In genomic region chr10:80823847-80824643, GRCm38 (mm10) we compare ENCODE assay signal across 10 mouse cellular contexts. TPM values are rescaled to one million over a fixed set of nuclear protein-coding genes. Genes with fewer than 3 reads are reported as not detected.
DNase-seq lines count a peak whose midpoint lies in the region; ATAC-seq and TF ChIP-seq lines count a peak whose summit lies in the region.
"Had no signal": no experiment of that assay in that cellular context is flagged by ENCODE, and none has a peak within 500 bp of the region (broad histone marks: within the 10 kb centered on the region; RNA-seq: fewer than 3 reads in every experiment).

No protein-coding gene starts in this region.

- TF ChIP-seq EP300 in ES-Bruce4 (IDR thresholded peaks at IDR 0.05; ENCODE audit: insufficient read depth, low read depth, low read length) = no peak
- TF ChIP-seq EP300 in lung, postnatal 0 days (IDR thresholded peaks at IDR 0.05) = no peak

- ATAC-seq in erythroblast, adult 5-6 weeks (replicated peaks; ENCODE audit: low FRiP score, poor library complexity, severe bottlenecking) = peak; percentile 48
- ATAC-seq in lung, postnatal 0 days = no peak
- no peak for ATAC-seq in forebrain, embryonic 11.5 days (replicated peaks; ENCODE audit: low FRiP score)
- ATAC-seq in midbrain, embryonic 16.5 days = no peak
- ATAC-seq: midbrain, embryonic 15.5 days had no signal

- no peaks in the 10 kb centered on the region for H3K27me3 ChIP-seq in kidney, adult 2 months (replicated peaks; ENCODE audit: control insufficient read depth, insufficient read depth, low read length)
- H3K27me3 ChIP-seq in ES-Bruce4 (ENCODE audit: control insufficient read depth, insufficient read depth, low read length, poor library complexity, severe bottlenecking) = no peaks in the 10 kb centered on the region
- H3K27me3 ChIP-seq in lung, postnatal 0 days (replicated peaks; ENCODE audit: insufficient read depth, low read length) = no peaks in the 10 kb centered on the region
- no peaks in the 10 kb centered on the region for H3K27me3 ChIP-seq in forebrain, embryonic 11.5 days (ENCODE audit: control insufficient read depth, insufficient read depth, low read length)
- no peaks in the 10 kb centered on the region for H3K27me3 ChIP-seq in midbrain, embryonic 16.5 days (ENCODE audit: control insufficient read depth, insufficient read depth, low read depth, low read length)
- H3K27me3 ChIP-seq: midbrain, embryonic 15.5 days had no signal

- DNase-seq in kidney, adult 2 months = peak; percentile 59
- no peak for DNase-seq in kidney, postnatal 4 days
- peak; percentile 59 for DNase-seq in naive thymus-derived CD4-positive, alpha-beta T cell, adult 2 months (ENCODE audit: low read depth)
- no peak for DNase-seq in lung, postnatal 0 days (ENCODE audit: low spot score)
- no peak for DNase-seq in forebrain, embryonic 11.5 days (ENCODE audit: low spot score)
- DNase-seq: cerebellum, adult 18-20 months had no signal

- peaks cover 14% of the 10 kb centered on the region; the same call in 1 of the 2 replicates for H3K4me1 ChIP-seq in kidney, adult 2 months (ENCODE audit: control insufficient read depth, insufficient read depth, low read length)
- H3K4me1 ChIP-seq in ES-Bruce4 (ENCODE audit: control insufficient read depth, insufficient read depth, low read length) = no peaks in the 10 kb centered on the region
- H3K4me1 ChIP-seq in lung, postnatal 0 days (ENCODE audit: insufficient read depth, low read depth, low read length) = no peaks in the 10 kb centered on the region
- H3K4me1 ChIP-seq in forebrain, embryonic 11.5 days (replicated peaks; ENCODE audit: control insufficient read depth, insufficient read depth, low read length) = peaks cover 7% of the 10 kb centered on the region
- peaks cover 14% of the 10 kb centered on the region for H3K4me1 ChIP-seq in midbrain, embryonic 16.5 days (ENCODE audit: control insufficient read depth, insufficient read depth, low read length)

- H3K36me3 ChIP-seq in kidney, adult 2 months (ENCODE audit: control insufficient read depth, insufficient read depth, low read length) = no peaks in the 10 kb centered on the region
- H3K36me3 ChIP-seq in ES-Bruce4 (ENCODE audit: control insufficient read depth, insufficient read depth, low read length, poor library complexity, severe bottlenecking) = peaks cover 3% of the 10 kb centered on the region
- no peaks in the 10 kb centered on the region for H3K36me3 ChIP-seq in lung, postnatal 0 days (ENCODE audit: insufficient read depth, low read length)
- H3K36me3 ChIP-seq in forebrain, embryonic 11.5 days (ENCODE audit: control insufficient read depth, insufficient read depth, low read length) = no peaks in the 10 kb centered on the region
- H3K36me3 ChIP-seq in midbrain, embryonic 16.5 days (ENCODE audit: control insufficient read depth, insufficient read depth, low read length) = no peaks in the 10 kb centered on the region
- H3K36me3 ChIP-seq: midbrain, embryonic 15.5 days had no signal

- H3K4me2 ChIP-seq in lung, postnatal 0 days (replicated peaks; ENCODE audit: low read depth, low read length) = no peak overlapping the region
- H3K4me2 ChIP-seq in forebrain, embryonic 11.5 days (ENCODE audit: low read depth, low read length, severe bottlenecking) = no peak overlapping the region
- H3K4me2 ChIP-seq in midbrain, embryonic 16.5 days (ENCODE audit: low read length) = no peak overlapping the region
- H3K4me2 ChIP-seq: midbrain, embryonic 15.5 days had no signal

- TF ChIP-seq CTCF in kidney, adult 2 months (conservative IDR thresholded peaks at IDR 0.05; ENCODE audit: insufficient read depth, insufficient read length, low read depth, low read length) = no peak
- no peak for TF ChIP-seq CTCF in ES-Bruce4 (IDR thresholded peaks at IDR 0.05; ENCODE audit: low read depth, low read length)
- no peak for TF ChIP-seq CTCF in lung, postnatal 0 days (IDR thresholded peaks at IDR 0.05)

- 21% methylated on average over 8 of the region's 8 CpGs for WGBS in kidney, adult 2 months
- 44% methylated on average over 8 of the region's 8 CpGs for WGBS in lung, postnatal 0 days
- whole genome bisulfite sequencing in forebrain, embryonic 11.5 days = 74% methylated on average over 8 of the region's 8 CpGs
- WGBS in midbrain, embryonic 16.5 days = 69% methylated on average over 8 of the region's 8 CpGs

- H3K27ac ChIP-seq in kidney, adult 2 months (ENCODE audit: insufficient read depth, low read depth, low read length) = peak overlapping the region; percentile 20; the same call in 1 of the 2 replicates
- H3K27ac ChIP-seq in ES-Bruce4 (ENCODE audit: insufficient read depth, low read length) = 0 out of 2 replicates have a peak overlapping the region, but pooled peaks have one; percentile 0
- H3K27ac ChIP-seq in lung, postnatal 0 days (ENCODE audit: low read length) = no peak overlapping the region
- no peak overlapping the region for H3K27ac ChIP-seq in forebrain, embryonic 11.5 days (ENCODE audit: low read depth, low read length)
- H3K27ac ChIP-seq in midbrain, embryonic 16.5 days (ENCODE audit: low read length) = no peak overlapping the region
- H3K27ac ChIP-seq: midbrain, embryonic 15.5 days had no signal

- H3K4me3 ChIP-seq in kidney, adult 2 months (ENCODE audit: insufficient read depth, low read depth, low read length) = no peak overlapping the region
- no peak overlapping the region for H3K4me3 ChIP-seq in ES-Bruce4 (ENCODE audit: low read depth, low read length)
- H3K4me3 ChIP-seq in lung, postnatal 0 days (ENCODE audit: low read depth, low read length) = no peak overlapping the region
- no peak overlapping the region for H3K4me3 ChIP-seq in forebrain, embryonic 11.5 days (ENCODE audit: low read depth, low read length)
- no peak overlapping the region for H3K4me3 ChIP-seq in midbrain, embryonic 16.5 days (ENCODE audit: low read depth, low read length)
- H3K4me3 ChIP-seq: midbrain, embryonic 15.5 days had no signal

- peak overlapping the region; percentile 30 for H3K9ac ChIP-seq in ES-Bruce4 (ENCODE audit: low read depth, poor library complexity, severe bottlenecking)
- H3K9ac ChIP-seq in lung, postnatal 0 days (replicated peaks; ENCODE audit: low read depth) = no peak overlapping the region
- no peak overlapping the region for H3K9ac ChIP-seq in forebrain, embryonic 11.5 days (ENCODE audit: low read length)
- no peak overlapping the region for H3K9ac ChIP-seq in midbrain, embryonic 16.5 days (ENCODE audit: low read depth, low read length)
- H3K9ac ChIP-seq: midbrain, embryonic 15.5 days had no signal

- no peaks in the 10 kb centered on the region for H3K9me3 ChIP-seq in ES-Bruce4 (replicated peaks; ENCODE audit: control insufficient read depth, insufficient read depth, low read length, poor library complexity, severe bottlenecking)
- H3K9me3 ChIP-seq in lung, postnatal 0 days (ENCODE audit: low read length) = no peaks in the 10 kb centered on the region
- H3K9me3 ChIP-seq in forebrain, embryonic 11.5 days (ENCODE audit: control insufficient read depth, low read length) = no peaks in the 10 kb centered on the region
- no peaks in the 10 kb centered on the region for H3K9me3 ChIP-seq in midbrain, embryonic 16.5 days (replicated peaks; ENCODE audit: control insufficient read depth, low read length, poor library complexity, severe bottlenecking)
- H3K9me3 ChIP-seq: midbrain, embryonic 15.5 days had no signal

- TF ChIP-seq POLR2A in kidney, adult 2 months (IDR thresholded peaks at IDR 0.05; ENCODE audit: low read depth, low read length) = no peak
- TF ChIP-seq POLR2A in ES-Bruce4 (IDR thresholded peaks at IDR 0.05; ENCODE audit: insufficient read depth, low read length) = no peak

RNA-seq across cellular contexts. Expression of gene Oaz1, which starts 2.4 kb away (rescaled TPM):
- polyA plus RNA-seq in kidney, adult 2 months (2012; rRNA removed) = 1,045 and 1,074 TPM in 2 replicates
- polyA plus RNA-seq in ES-Bruce4 (2011; ENCODE audit: insufficient read depth, insufficient read length, low read depth, missing spikeins) = 471 and 498 TPM in 2 replicates
- total RNA-seq in erythroblast, adult 5-6 weeks (2015; ENCODE audit: low replicate concordance) = 1,067 and 1,159 TPM in 2 replicates
- total RNA-seq in erythroblast, adult 5-6 weeks (2017; ENCODE audit: low replicate concordance) = 242 and 348 TPM in 2 replicates
- 1,344 and 1,416 TPM in 2 replicates for polyA plus RNA-seq in lung, postnatal 0 days (2015; fragmentation: Nextera tagmentation; extraction: Ambion mirVana)
- 1,775 and 1,994 TPM in 2 replicates for polyA plus RNA-seq in forebrain, embryonic 11.5 days (2014; fragmentation: Nextera tagmentation; extraction: Ambion mirVana)
- polyA plus RNA-seq in midbrain, embryonic 16.5 days (2015; fragmentation: Nextera tagmentation; extraction: Ambion mirVana) = 1,102 and 1,149 TPM in 2 replicates

RNA-seq across cellular contexts. Expression of gene Jsrp1, which starts 10.7 kb away (rescaled TPM):
- 0.20 and 3.2 TPM in 2 replicates for polyA plus RNA-seq in kidney, adult 2 months (2012; rRNA removed)
- 0.85 TPM in 1 of 2 replicates, not detected in the other for polyA plus RNA-seq in ES-Bruce4 (2011; ENCODE audit: insufficient read depth, insufficient read length, low read depth, missing spikeins)
- not detected in 2 replicates for total RNA-seq in erythroblast, adult 5-6 weeks (2015; ENCODE audit: low replicate concordance)
- total RNA-seq in erythroblast, adult 5-6 weeks (2017; ENCODE audit: low replicate concordance) = not detected in 2 replicates
- 0.25 TPM in 1 of 2 replicates, not detected in the other for polyA plus RNA-seq in lung, postnatal 0 days (2015; fragmentation: Nextera tagmentation; extraction: Ambion mirVana)
- 0.47 and 0.59 TPM in 2 replicates for polyA plus RNA-seq in forebrain, embryonic 11.5 days (2014; fragmentation: Nextera tagmentation; extraction: Ambion mirVana)
- 0.39 and 0.45 TPM in 2 replicates for polyA plus RNA-seq in midbrain, embryonic 16.5 days (2015; fragmentation: Nextera tagmentation; extraction: Ambion mirVana)

RNA-seq across cellular contexts. Expression of gene Amh, which starts 19.0 kb away (rescaled TPM):
- polyA plus RNA-seq in kidney, adult 2 months (2012; rRNA removed) = 0.17 and 0.23 TPM in 2 replicates
- polyA plus RNA-seq in ES-Bruce4 (2011; ENCODE audit: insufficient read depth, insufficient read length, low read depth, missing spikeins) = 0.40 TPM in 1 of 2 replicates, not detected in the other
- total RNA-seq in erythroblast, adult 5-6 weeks (2015; ENCODE audit: low replicate concordance) = not detected in 2 replicates
- total RNA-seq in erythroblast, adult 5-6 weeks (2017; ENCODE audit: low replicate concordance) = not detected in 2 replicates
- polyA plus RNA-seq in lung, postnatal 0 days (2015; fragmentation: Nextera tagmentation; extraction: Ambion mirVana) = 0.07 TPM in 1 of 2 replicates, not detected in the other
- 0.15 and 0.16 TPM in 2 replicates for polyA plus RNA-seq in forebrain, embryonic 11.5 days (2014; fragmentation: Nextera tagmentation; extraction: Ambion mirVana)
- polyA plus RNA-seq in midbrain, embryonic 16.5 days (2015; fragmentation: Nextera tagmentation; extraction: Ambion mirVana) = not detected in 2 replicates

RNA-seq across cellular contexts. Expression of gene Lingo3, which starts 19.8 kb away (rescaled TPM):
- 0.03 and 0.09 TPM in 2 replicates for polyA plus RNA-seq in kidney, adult 2 months (2012; rRNA removed)
- polyA plus RNA-seq in ES-Bruce4 (2011; ENCODE audit: insufficient read depth, insufficient read length, low read depth, missing spikeins) = 1.2 and 2.4 TPM in 2 replicates
- total RNA-seq in erythroblast, adult 5-6 weeks (2015; ENCODE audit: low replicate concordance) = not detected in 2 replicates
- not detected in 2 replicates for total RNA-seq in erythroblast, adult 5-6 weeks (2017; ENCODE audit: low replicate concordance)
- polyA plus RNA-seq in lung, postnatal 0 days (2015; fragmentation: Nextera tagmentation; extraction: Ambion mirVana) = not detected in 2 replicates
- polyA plus RNA-seq in forebrain, embryonic 11.5 days (2014; fragmentation: Nextera tagmentation; extraction: Ambion mirVana) = 1.2 and 2.1 TPM in 2 replicates
- polyA plus RNA-seq in midbrain, embryonic 16.5 days (2015; fragmentation: Nextera tagmentation; extraction: Ambion mirVana) = 12.6 and 16.9 TPM in 2 replicates

RNA-seq across cellular contexts. Expression of gene Plekhj1, which starts 25.6 kb away (rescaled TPM):
- polyA plus RNA-seq in kidney, adult 2 months (2012; rRNA removed) = 36.9 and 39.3 TPM in 2 replicates
- 73.5 and 81.6 TPM in 2 replicates for polyA plus RNA-seq in ES-Bruce4 (2011; ENCODE audit: insufficient read depth, insufficient read length, low read depth, missing spikeins)
- total RNA-seq in erythroblast, adult 5-6 weeks (2015; ENCODE audit: low replicate concordance) = 24.5 and 45.2 TPM in 2 replicates
- 8.2 and 13.9 TPM in 2 replicates for total RNA-seq in erythroblast, adult 5-6 weeks (2017; ENCODE audit: low replicate concordance)
- polyA plus RNA-seq in lung, postnatal 0 days (2015; fragmentation: Nextera tagmentation; extraction: Ambion mirVana) = 59.9 and 69.1 TPM in 2 replicates
- 160 and 163 TPM in 2 replicates for polyA plus RNA-seq in forebrain, embryonic 11.5 days (2014; fragmentation: Nextera tagmentation; extraction: Ambion mirVana)
- polyA plus RNA-seq in midbrain, embryonic 16.5 days (2015; fragmentation: Nextera tagmentation; extraction: Ambion mirVana) = 121 and 125 TPM in 2 replicates

Comparison
In these comparisons a context has a peak if more than half of its experiments do, and no peak if none do; other contexts are left out.
1. DNase-seq: peak in kidney, adult 2 months (single experiment) and naive thymus-derived CD4-positive, alpha-beta T cell, adult 2 months (single experiment); none in kidney, postnatal 4 days (0 of 2), lung, postnatal 0 days (single experiment) and forebrain, embryonic 11.5 days (single experiment).
2. H3K27ac ChIP-seq: peak in kidney, adult 2 months (single experiment) and ES-Bruce4 (single experiment); none in lung, postnatal 0 days (single experiment), forebrain, embryonic 11.5 days (single experiment) and midbrain, embryonic 16.5 days (single experiment).